Mouse (Mus musculus): ENCODE measurements around the gene Pnliprp2. TPM values are rescaled to one million over a fixed set of nuclear protein-coding genes. Genes with fewer than 3 reads are reported as not detected.

Pnliprp2 gene
- polyA plus RNA-seq, 1 experiment from 2014 or later = 0.22 TPM

Other genes starting within 250 kb of the Pnliprp2 start
- not detected in 2 replicates for gene Ccdc172, start 247.7 kb upstream of the Pnliprp2 start, polyA plus RNA-seq (2014; fragmentation: Nextera tagmentation; extraction: Ambion mirVana)
- 0.46 and 0.64 TPM in 2 replicates for gene Pnlip, start 107.2 kb upstream of the Pnliprp2 start, polyA plus RNA-seq (2014; fragmentation: Nextera tagmentation; extraction: Ambion mirVana)
- gene Pnliprp1, start 30.8 kb upstream of the Pnliprp2 start, polyA plus RNA-seq (2014; fragmentation: Nextera tagmentation; extraction: Ambion mirVana) = 0.67 and 0.69 TPM in 2 replicates
- not detected in 2 replicates for gene 1700019N19Rik, start 34.7 kb downstream of the Pnliprp2 start, polyA plus RNA-seq (2014; fragmentation: Nextera tagmentation; extraction: Ambion mirVana)
- 1.1 and 1.6 TPM in 2 replicates for gene Eno4, start 183.7 kb downstream of the Pnliprp2 start, polyA plus RNA-seq (2014; fragmentation: Nextera tagmentation; extraction: Ambion mirVana)
- gene Hspa12a, start 183.9 kb downstream of the Pnliprp2 start, polyA plus RNA-seq (2014; fragmentation: Nextera tagmentation; extraction: Ambion mirVana) = 21.8 and 33.0 TPM in 2 replicates